Mouse (Mus musculus): ENCODE measurements around the gene Nsa2.

Gene Nsa2

DNA sequence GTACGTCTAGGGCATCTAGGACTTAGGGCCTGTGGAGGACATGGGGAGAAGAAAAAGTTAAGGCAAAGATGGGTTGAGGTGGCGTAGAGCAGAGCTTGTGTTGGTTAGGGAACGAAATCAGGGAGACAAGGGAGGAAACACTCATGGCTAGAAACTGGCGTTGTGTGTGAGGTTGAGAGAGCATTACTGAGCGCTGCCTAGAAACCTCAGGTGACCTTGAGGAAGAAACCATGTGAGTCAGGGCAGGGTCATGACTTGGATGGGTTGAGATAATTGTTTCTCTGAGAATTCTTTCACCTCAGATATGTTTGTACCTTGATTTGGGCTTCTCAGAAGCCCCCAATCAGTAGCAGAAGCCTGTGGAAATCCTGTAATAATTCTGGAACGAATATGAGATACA is 50.3 kb downstream of the Nsa2 start:
- no peak for DNase-seq (ENCODE audit: low read depth, low spot score)

DNA sequence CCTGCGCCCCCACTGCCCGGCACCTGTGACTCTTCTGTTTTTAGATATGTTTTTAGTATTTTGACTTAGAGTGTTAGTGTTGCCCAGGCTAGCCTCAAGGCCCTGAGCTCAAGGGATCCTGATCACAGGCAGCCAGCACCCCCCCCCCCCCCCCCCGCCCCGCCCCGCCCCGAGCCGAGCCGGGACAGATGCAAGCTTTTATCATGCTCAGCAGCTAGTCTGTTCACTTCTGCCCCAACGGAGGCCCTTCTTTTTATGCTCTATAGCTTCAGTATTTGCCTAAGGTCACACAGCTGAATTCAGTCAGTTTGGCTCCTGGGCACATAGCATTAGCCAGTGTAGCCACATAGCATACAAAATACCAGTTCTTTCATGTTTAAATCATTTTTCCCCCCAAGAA is 51.4 kb downstream of the Nsa2 start:
- DNase-seq (ENCODE audit: low read depth, low spot score): no peak

DNA sequence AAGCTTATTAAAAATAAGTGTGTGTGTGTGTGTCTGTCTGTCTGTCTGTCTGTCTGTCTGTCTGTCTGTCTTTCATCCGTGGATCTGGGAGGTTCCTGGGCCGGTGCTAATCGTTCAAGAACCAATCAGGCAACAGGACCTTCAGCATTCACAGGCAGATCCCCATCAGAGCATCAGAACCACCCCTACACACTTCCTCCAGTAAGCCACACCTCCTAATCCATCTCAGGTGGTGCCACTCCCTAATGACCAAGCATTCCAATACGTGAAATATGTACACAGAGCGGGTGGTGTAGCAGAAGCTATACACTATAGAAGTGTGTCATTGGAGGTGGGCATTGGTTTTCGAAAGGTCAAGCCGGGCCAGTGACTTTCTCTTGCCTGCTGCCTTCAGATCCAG is 55.3 kb downstream of the Nsa2 start:
- no peak for DNase-seq (ENCODE audit: low read depth, low spot score)

DNA sequence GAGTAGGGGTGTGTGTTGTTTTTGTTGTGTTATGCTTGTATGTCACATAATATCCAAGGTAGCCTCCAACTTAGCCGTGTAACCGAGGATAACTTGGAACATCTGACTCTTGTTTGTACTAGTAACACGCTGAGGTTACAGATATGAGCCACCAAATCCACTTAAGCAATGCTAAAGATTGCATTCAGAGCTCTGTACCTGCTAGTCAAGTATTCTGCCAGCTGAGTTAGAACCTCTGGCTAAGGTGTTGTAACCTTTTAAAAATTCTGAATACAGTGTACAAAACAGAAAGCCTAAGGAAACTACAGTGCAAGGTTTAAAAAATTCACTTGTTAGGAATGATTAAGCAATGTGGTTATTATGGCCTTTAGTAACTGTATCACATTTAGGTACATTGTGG is 57.1 kb downstream of the Nsa2 start:
- DNase-seq (ENCODE audit: low read depth, low spot score): no peak

DNA sequence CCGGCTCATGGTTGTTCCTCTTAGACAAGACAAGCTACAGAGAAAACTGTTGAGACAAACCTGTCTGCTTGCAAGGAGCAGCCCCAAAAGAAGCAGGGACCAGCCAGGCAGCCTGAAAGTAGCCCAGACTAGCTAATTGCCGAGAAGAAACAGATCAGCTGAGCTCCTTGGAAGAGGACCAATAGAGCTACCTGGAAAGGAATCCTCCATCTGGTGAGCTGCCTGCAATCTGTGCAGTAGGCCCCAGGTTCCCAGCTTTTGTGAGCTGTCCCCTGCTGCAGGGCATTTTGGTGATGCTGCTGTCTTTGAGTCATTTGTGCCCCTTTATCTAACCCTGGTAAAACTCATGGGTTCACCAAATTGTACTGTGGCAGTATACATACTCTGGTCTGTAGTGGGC is 57.5 kb downstream of the Nsa2 start:
- DNase-seq (ENCODE audit: low read depth, low spot score): no peak
